Mouse (Mus musculus) limb, embryonic 11.5 days (tissue): ENCODE results near the gene Psmc3. TPM values are rescaled to one million over a fixed set of nuclear protein-coding genes. Genes with fewer than 3 reads are reported as not detected.

Experiments used
- ATAC-seq: fragments of 200-750 bp; cut with Nextera tagmentation; 2 replicates; pipeline ENCODE4 v1.8.0; 2017; ENCODE audit warnings: low read depth; ENCODE audit not compliant: insufficient number of reproducible peaks, low FRiP score, low TSS enrichment
- DNase-seq: peaks from one replicate; pipeline ENCODE4 v3.0.0-alpha.2; 2015; ENCODE audit warnings: low spot score
- H3K27ac ChIP-seq: fragments of 300-500 bp; sonication (generic); replicated peaks from 2 replicates; pipeline ENCODE4 v1.5.1; 2014; ENCODE audit warnings: low read depth, mild to moderate bottlenecking, low read length
- H3K27me3 ChIP-seq: fragments of 300-500 bp; sonication (generic); 2 replicates; pipeline ENCODE4 v1.6.1; 2014; ENCODE audit warnings: mild to moderate bottlenecking, low read length, mixed read lengths; ENCODE audit not compliant: control insufficient read depth, insufficient read depth
- H3K36me3 ChIP-seq: fragments of 300-500 bp; sonication (generic); 2 replicates; pipeline ENCODE4 v1.6.1; 2014; ENCODE audit warnings: mild to moderate bottlenecking, low read length, moderate library complexity, mixed read lengths; ENCODE audit not compliant: control insufficient read depth, insufficient read depth
- H3K4me1 ChIP-seq: fragments of 300-500 bp; sonication (generic); 2 replicates; pipeline ENCODE4 v1.6.1; 2014; ENCODE audit warnings: low read length, mixed read lengths; ENCODE audit not compliant: control insufficient read depth, insufficient read depth
- H3K4me2 ChIP-seq: fragments of 300-500 bp; sonication (generic); 2 replicates; pipeline ENCODE4 v1.6.1; 2014; ENCODE audit warnings: low read depth, mild to moderate bottlenecking, moderate library complexity; ENCODE audit not compliant: severe bottlenecking
- H3K4me3 ChIP-seq: fragments of 300-500 bp; sonication (generic); 2 replicates; pipeline ENCODE4 v1.5.1; 2014; ENCODE audit warnings: low read depth, low read length
- H3K9ac ChIP-seq: fragments of 300-500 bp; sonication (generic); 2 replicates; pipeline ENCODE4 v1.6.1; 2014; ENCODE audit warnings: mild to moderate bottlenecking, low read length
- H3K9me3 ChIP-seq: fragments of 300-500 bp; sonication (generic); 2 replicates; pipeline ENCODE4 v1.6.1; 2016; ENCODE audit warnings: low read length; ENCODE audit not compliant: control insufficient read depth
- WGBS: fragments of 180-500 bp; shearing (Covaris S2); extraction: QIAGEN DNeasy Blood & Tissue Kit; methylation state at CpG from one replicate; pipeline ENCODE4 v1.1.7; 2014; 5-methylcytosine and 5-hydroxymethylcytosine counted together
- polyA plus RNA-seq: library from polyadenylated mRNA; unstranded; fragments of >200 nt; fragmentation: Nextera tagmentation; extraction: Ambion mirVana; gene quantifications from 2 replicates; pipeline ENCODE4 v1.2.1, GENCODE M21; 2014

Gene Psmc3
- polyA plus RNA-seq, 1 experiment from 2014 or later = 440 TPM

DNA sequence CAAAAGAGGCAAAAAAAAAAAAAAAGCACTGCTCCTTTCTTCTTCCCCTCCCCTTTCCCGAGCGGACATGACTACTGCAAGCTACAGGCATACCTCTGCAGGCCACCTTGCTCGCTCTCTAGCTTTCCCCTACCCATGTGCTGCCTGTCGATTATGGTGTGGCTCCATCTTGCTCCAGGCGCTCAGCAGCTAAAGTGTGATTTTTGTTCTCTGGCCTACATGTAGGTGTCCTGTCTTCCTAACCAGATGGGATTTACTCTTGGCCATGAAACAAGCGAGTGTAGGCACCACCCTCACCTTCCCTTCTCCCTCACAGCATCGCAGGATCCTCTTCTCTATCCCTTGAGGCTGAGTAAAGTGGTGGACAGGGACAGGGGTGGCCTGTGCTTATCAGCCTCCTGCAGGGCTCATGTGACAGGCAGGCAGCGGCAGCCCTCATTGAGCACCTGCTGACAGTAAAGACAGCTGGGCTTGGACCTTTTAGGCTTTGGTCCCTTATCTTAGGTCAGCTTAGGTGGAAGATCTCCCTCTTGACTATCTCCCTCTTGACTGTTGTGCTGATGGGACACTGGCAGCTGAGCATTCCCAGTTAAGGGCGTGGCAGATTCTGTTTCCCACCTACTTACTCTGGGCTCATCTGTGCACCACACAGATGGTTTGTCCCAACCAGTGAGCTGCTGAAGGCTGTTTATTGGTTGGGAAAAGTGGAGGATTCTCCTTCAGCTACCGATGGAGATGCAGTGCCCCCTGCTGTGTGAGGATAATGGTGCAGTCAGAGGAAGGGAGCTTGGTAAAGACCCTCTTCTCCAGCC lies 6.9 kb downstream of the Psmc3 start:
- no peak for ATAC-seq
- H3K27ac ChIP-seq = no peak overlapping the region
- no peak overlapping the region for H3K4me3 ChIP-seq
- no peak overlapping the region for H3K4me2 ChIP-seq
- peak; percentile 67 for DNase-seq
- peaks cover 55% of the 10 kb centered on the region for H3K36me3 ChIP-seq
- 83% methylated on average over 10 of the region's 10 CpGs for WGBS
- no peak overlapping the region for H3K9ac ChIP-seq
- H3K9me3 ChIP-seq = no peaks in the 10 kb centered on the region
- H3K27me3 ChIP-seq = no peaks in the 10 kb centered on the region
- no peaks in the 10 kb centered on the region for H3K4me1 ChIP-seq

DNA sequence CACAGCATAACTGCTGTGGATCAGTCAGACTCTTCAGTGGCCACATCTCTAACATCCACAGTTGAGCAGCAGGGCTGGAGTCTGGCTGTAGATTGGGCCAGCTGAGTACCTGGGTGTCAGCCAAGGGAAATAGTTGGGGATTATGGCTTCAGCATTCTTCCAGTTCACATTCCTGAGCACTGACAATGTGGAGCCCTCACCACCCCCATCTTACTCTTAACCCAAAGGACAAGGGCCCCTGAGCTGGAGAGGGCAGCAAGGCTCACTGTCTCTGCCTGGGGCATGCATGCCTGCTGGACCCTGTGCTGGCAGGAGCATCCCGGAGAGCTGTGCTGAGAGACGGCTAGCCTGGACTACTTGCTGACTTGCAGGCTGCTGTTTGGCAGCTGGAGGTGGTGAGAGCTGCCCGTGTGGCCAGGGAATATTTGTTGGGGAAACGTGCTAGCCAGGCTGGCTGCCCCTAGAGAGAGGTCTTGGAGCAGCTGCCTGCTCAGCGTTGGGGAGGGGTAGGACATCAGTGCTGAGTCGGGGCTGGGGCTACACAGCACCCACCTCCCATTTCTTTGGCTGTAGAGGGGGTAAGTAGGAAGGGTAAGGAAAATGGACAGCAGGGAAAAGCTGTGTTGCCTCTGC lies 8.2 kb downstream of the Psmc3 start:
- no peak overlapping the region for H3K27ac ChIP-seq
- H3K4me2 ChIP-seq = no peak overlapping the region
- H3K36me3 ChIP-seq = peaks cover 49% of the 10 kb centered on the region
- no peaks in the 10 kb centered on the region for H3K27me3 ChIP-seq
- H3K4me1 ChIP-seq = no peaks in the 10 kb centered on the region
- no peak overlapping the region for H3K4me3 ChIP-seq
- 95% methylated on average over 6 of the region's 6 CpGs for WGBS
- H3K9me3 ChIP-seq = no peaks in the 10 kb centered on the region
- ATAC-seq (no peak), DNase-seq (no peak)
- H3K9ac ChIP-seq = no peak overlapping the region

DNA sequence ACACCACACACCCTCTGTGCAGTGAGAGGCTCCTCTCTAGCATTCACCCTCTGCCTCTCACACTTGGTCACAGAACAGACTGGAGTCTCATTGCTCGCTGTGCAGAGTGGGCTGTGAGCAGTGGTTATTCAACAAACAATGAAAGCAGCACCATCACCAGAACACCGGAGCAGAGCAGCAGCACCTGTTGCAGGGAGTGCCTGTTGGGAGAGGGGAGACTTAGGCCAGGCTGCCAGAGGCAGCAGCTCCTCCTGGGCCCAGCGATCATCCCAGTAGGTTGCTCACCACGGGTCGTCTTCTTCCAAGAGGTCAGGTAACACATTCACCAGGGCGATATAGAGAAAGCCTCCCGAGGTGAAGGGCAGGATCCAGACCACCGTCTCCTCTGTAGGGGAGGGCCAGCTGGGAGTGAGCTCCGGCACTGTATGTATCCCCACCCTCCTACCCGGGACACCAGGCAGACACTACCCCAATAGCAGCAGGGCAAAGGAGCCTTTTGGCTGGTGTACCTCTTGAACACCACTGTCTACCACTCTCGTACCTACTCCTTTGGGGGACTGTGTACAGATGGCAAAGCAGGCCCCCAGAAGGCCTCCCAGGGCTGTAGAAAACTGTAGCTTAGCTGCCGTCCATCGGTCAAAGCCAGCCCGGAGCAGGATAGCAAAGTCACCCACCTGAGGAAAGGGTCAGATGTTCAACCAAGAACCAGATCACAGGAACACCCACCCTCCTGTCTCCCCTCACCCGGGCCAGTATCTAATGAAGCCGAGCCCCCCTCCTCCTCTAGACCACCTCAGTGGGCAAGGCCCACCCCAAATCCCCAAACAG lies 9.2 kb downstream of the Psmc3 start:
- no peaks in the 10 kb centered on the region for H3K9me3 ChIP-seq
- DNase-seq (no peak), ATAC-seq (no peak)
- no peaks in the 10 kb centered on the region for H3K4me1 ChIP-seq
- H3K4me3 ChIP-seq = no peak overlapping the region
- H3K27me3 ChIP-seq = no peaks in the 10 kb centered on the region
- H3K27ac ChIP-seq = no peak overlapping the region
- H3K36me3 ChIP-seq = peaks cover 45% of the 10 kb centered on the region
- H3K9ac ChIP-seq = no peak overlapping the region
- no peak overlapping the region for H3K4me2 ChIP-seq
- WGBS = 90% methylated on average over 16 of the region's 16 CpGs

DNA sequence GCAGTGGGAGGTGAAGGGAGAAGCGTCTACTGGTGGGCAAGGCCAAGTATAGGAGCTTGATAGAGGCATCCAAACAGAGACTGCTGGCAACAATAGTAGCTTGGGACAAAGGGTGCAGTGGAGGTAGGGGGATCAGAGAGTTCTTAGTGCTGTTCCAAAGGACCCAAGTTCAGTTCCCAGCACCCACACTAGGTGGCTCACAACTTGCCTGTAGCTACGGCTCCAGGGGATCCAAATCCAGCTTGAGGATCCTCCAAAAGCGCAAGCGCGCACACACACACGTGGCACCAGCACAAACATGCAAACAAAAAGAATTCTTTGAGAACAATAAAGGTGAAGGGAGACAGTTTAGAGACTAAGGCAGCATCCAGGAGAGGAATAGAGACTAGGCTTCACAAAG lies 10.4 kb downstream of the Psmc3 start:
- Histone ChIP-seq H3K9me3 (no peaks in the 10 kb centered on the region), H3K36me3 (peaks cover 36% of the 10 kb centered on the region), H3K4me1 (peaks cover 7% of the 10 kb centered on the region; the same call in 1 of the 2 replicates), H3K9ac (no peak overlapping the region), H3K27me3 (no peaks in the 10 kb centered on the region), H3K27ac (no peak overlapping the region), H3K4me3 (no peak overlapping the region), H3K4me2 (no peak overlapping the region)
- ATAC-seq = no peak
- no peak for DNase-seq
- 87% methylated on average over 6 of the region's 6 CpGs for WGBS

DNA sequence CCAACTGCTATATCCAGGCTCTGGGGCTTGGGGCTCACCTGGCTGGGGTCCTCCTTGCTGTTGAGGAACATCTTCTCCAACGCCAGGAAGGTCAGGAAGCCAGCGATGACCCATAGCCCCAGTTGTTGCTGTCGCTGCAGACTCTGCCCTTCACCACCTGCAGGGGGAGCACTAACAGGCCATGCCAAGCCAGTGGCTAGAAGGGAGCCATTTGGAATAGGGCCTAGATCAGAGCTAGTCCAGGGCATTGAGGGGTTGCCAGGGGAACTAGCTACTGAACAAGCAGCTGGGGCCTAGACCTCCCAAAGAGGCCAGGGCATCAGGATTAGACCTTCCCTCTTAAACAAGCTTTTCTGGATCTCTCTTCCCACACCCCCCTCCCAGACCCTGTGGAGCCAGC lies 11.7 kb downstream of the Psmc3 start:
- WGBS = 47% methylated on average over 3 of the region's 3 CpGs
- H3K4me1 ChIP-seq = peaks cover 8% of the 10 kb centered on the region; the same call in 1 of the 2 replicates
- no peak overlapping the region for H3K27ac ChIP-seq
- no peak overlapping the region for H3K9ac ChIP-seq
- H3K4me3 ChIP-seq = no peak overlapping the region
- DNase-seq = peak; percentile 41
- H3K4me2 ChIP-seq = no peak overlapping the region
- no peaks in the 10 kb centered on the region for H3K9me3 ChIP-seq
- no peaks in the 10 kb centered on the region for H3K27me3 ChIP-seq
- ATAC-seq = no peak
- H3K36me3 ChIP-seq = peaks cover 29% of the 10 kb centered on the region

DNA sequence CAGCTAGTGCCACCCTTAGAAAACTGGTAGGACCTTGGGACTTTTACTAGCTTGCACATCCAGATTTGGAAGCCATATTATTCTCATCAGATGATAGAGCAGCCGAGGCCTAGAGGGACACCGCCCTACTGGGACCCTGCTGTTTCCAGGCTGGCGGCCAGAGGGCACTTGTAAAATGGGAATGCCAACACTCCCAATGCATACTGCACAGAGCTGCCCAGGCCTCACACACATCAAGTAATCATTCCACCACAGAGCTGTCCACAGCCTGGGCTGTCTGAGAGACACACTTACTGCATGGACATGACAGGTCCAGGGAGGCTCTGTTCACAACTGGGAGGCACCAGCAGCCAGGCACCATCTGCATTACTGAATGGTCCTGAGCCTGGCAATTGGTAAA lies 12.6 kb downstream of the Psmc3 start:
- peaks cover 15% of the 10 kb centered on the region for H3K4me1 ChIP-seq
- no peak overlapping the region for H3K4me2 ChIP-seq
- DNase-seq (no peak), ATAC-seq (no peak)
- no peak overlapping the region for H3K9ac ChIP-seq
- no peaks in the 10 kb centered on the region for H3K9me3 ChIP-seq
- H3K27ac ChIP-seq = no peak overlapping the region
- WGBS = 89% methylated on average over 3 of the region's 3 CpGs
- H3K36me3 ChIP-seq = peaks cover 29% of the 10 kb centered on the region
- H3K4me3 ChIP-seq = no peak overlapping the region
- H3K27me3 ChIP-seq = no peaks in the 10 kb centered on the region

DNA sequence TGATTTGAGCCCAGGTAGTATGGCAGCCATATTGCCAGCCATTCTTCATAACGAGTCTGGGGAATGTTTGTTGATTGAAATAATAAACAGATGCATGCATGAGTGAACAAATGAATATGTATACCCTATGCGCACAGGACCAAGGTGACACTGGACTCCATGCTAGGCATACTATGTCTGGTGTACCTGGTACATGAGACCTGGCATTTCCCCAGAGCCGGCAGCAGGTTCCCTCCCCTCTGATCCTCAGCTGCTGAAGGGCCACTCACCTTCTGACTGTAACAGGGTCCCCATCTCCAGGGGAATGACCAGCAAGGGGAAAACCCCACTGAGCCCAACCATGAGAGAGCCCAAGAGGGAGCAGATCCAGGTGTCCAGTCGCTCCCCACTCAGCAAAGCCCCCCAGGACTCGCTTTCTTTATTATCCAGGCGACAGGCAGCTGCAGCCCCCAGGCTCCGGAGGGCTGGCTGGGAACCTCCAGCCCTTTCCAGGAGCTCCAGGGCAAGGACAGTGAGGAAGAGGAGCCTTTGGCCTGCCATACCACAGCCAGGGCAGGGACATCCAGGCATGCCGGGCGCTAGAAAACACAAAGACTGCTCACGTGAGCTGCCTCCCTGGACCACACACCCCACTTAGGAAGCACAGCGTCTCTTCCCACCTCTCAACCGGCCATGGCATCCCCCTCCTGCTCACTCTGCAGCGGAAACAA lies 14.5 kb downstream of the Psmc3 start:
- peak overlapping the region; percentile 58; the same call in 1 of the 2 replicates for H3K4me3 ChIP-seq
- H3K27me3 ChIP-seq = no peaks in the 10 kb centered on the region
- no peak overlapping the region for H3K27ac ChIP-seq
- no peaks in the 10 kb centered on the region for H3K9me3 ChIP-seq
- 58% methylated on average over 13 of the region's 13 CpGs for WGBS
- H3K9ac ChIP-seq = 0 out of 2 replicates have a peak overlapping the region, but pooled peaks have one; percentile 38
- no peak for DNase-seq
- H3K36me3 ChIP-seq = peaks cover 13% of the 10 kb centered on the region
- no peak for ATAC-seq
- H3K4me2 ChIP-seq = peak overlapping the region; percentile 88; the same call in 1 of the 2 replicates
- peaks cover 15% of the 10 kb centered on the region for H3K4me1 ChIP-seq

DNA sequence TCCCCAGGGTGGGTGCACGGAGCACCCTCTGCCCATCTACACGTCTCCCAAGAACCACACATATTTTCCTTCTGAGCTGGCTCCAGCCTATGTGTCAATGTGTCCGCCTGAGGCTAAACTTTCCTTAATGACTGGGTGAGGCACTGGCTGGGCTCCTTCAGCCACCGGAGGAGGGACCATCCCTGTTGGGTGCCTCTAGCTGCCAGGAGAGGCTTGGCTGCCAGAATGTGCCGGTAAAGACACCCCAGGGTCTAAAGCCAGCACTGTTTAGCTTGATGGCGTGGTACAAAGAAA lies 15.0 kb downstream of the Psmc3 start:
- H3K9me3 ChIP-seq = no peaks in the 10 kb centered on the region
- ATAC-seq = no peak
- H3K27me3 ChIP-seq = no peaks in the 10 kb centered on the region
- peak overlapping the region; percentile 58; the same call in 1 of the 2 replicates for H3K4me3 ChIP-seq
- WGBS = 48% methylated on average over 6 of the region's 6 CpGs
- peaks cover 15% of the 10 kb centered on the region for H3K4me1 ChIP-seq
- peak overlapping the region; percentile 88 for H3K4me2 ChIP-seq
- H3K9ac ChIP-seq = 0 out of 2 replicates have a peak overlapping the region, but pooled peaks have one; percentile 38
- H3K36me3 ChIP-seq = peaks cover 11% of the 10 kb centered on the region
- no peak for DNase-seq
- H3K27ac ChIP-seq = no peak overlapping the region
